Mouse (Mus musculus) B cell, adult (primary cell): ENCODE results near the gene H2-Q1. TPM values are rescaled to one million over a fixed set of nuclear protein-coding genes. Genes with fewer than 3 reads are reported as not detected.

Experiments
- total RNA-seq: library from RNA; stranded (reverse); gene quantifications from 4 replicates; pipeline ENCODE4 v1.2.4, GENCODE M21; 2023; ENCODE audit not compliant: inconsistent age

Gene H2-Q1
- 11.8 to 16.3 TPM (median 15.1 TPM) in 4 replicates for total RNA-seq

GRCm38 (mm10) chr17:35320327-35321081 is at the start of gene H2-Q1:
Gene H2-Q1 (plus strand): TSS chr17:35320405.

DNA sequence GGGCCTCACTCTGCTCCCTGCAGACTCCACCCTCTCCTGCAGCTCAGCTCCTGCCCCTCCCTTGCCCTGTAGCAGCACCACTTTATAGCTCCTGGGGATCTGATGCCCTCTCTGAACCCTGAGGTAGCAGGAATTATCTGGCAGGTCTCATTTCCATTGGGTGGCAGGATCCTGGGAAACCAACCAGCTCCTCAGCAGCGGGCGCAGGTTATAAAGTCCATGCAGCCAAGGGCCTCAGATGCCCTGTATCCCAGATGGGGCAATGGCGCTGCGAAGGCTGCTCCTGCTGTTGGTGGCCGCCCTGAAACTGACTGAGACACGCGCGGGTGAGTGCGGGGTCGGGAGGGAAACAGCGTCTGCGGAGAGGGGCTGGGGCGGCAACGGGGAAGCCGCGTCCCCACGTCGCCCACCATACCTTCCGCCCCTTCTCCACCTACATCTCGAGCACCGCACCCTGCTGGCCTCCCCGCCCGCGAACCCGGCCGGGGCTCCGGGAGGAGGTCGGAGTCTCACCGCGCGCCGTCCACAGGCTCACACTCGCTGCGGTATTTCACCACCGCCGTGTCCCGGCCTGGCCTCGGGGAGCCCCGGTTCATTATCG is 22.0 kb downstream of the H2-Q1 start, which contains the start of gene H2-Q2:
TSS of gene H2-Q2 (plus strand) at position 172 of the 601 bp plus-strand sequence.

Other genes with a start within 250 kb of the H2-Q1 start
- not detected in 4 replicates for gene Ly6g6e, start 243.5 kb upstream of the H2-Q1 start, total RNA-seq
- not detected in 4 replicates for gene Ly6g6d, start 242.3 kb upstream of the H2-Q1 start, total RNA-seq
- gene Ly6g6f, start 234.8 kb upstream of the H2-Q1 start, total RNA-seq, result not detected in 4 replicates
- 76.3 to 80.8 TPM (median 77.2 TPM) in 4 replicates for gene Abhd16a, start 231.1 kb upstream of the H2-Q1 start, total RNA-seq
- gene Ly6g5c, start 212.1 kb upstream of the H2-Q1 start, total RNA-seq, result not detected in 4 replicates
- gene Ly6g5b, start 205.0 kb upstream of the H2-Q1 start, total RNA-seq, result 0.93 to 1.6 TPM (median 1.2 TPM) in 4 replicates
- 24.7 to 31.8 TPM (median 30.3 TPM) in 4 replicates for gene Gpank1, start 198.9 kb upstream of the H2-Q1 start, total RNA-seq
- 121 to 143 TPM (median 135 TPM) in 4 replicates for gene Csnk2b, start 198.4 kb upstream of the H2-Q1 start, total RNA-seq
- 10.6 to 19.4 TPM (median 13.7 TPM) in 4 replicates for gene D17H6S53E, start 194.0 kb upstream of the H2-Q1 start, total RNA-seq
- 0.51 to 2.8 TPM (median 0.69 TPM) in 3 of 4 replicates, not detected in the other for gene Apom, start 188.4 kb upstream of the H2-Q1 start, total RNA-seq
- gene Bag6, start 185.2 kb upstream of the H2-Q1 start, total RNA-seq, result 446 to 480 TPM (median 464 TPM) in 4 replicates
- gene Prrc2a, start 155.5 kb upstream of the H2-Q1 start, total RNA-seq, result 328 to 347 TPM (median 341 TPM) in 4 replicates
- 4.4 to 9.9 TPM (median 8.0 TPM) in 4 replicates for gene Aif1, start 144.3 kb upstream of the H2-Q1 start, total RNA-seq
- 38.1 to 43.3 TPM (median 40.2 TPM) in 4 replicates for gene Lst1, start 132.0 kb upstream of the H2-Q1 start, total RNA-seq
- 564 to 668 TPM (median 599 TPM) in 4 replicates for gene Ltb, start 126.0 kb upstream of the H2-Q1 start, total RNA-seq
- gene Tnf, start 118.4 kb upstream of the H2-Q1 start, total RNA-seq, result 9.9 to 12.7 TPM (median 11.2 TPM) in 4 replicates
- gene Lta, start 115.1 kb upstream of the H2-Q1 start, total RNA-seq, result 31.8 to 44.1 TPM (median 36.1 TPM) in 4 replicates
- not detected in 4 replicates for gene Gm16181, start 99.6 kb upstream of the H2-Q1 start, total RNA-seq
- 1.6 to 2.5 TPM (median 2.1 TPM) in 4 replicates for gene Atp6v1g2, start 86.7 kb upstream of the H2-Q1 start, total RNA-seq
- 13.3 to 15.9 TPM (median 13.7 TPM) in 4 replicates for gene Nfkbil1, start 84.6 kb upstream of the H2-Q1 start, total RNA-seq
- 432 to 470 TPM (median 447 TPM) in 4 replicates for gene Ddx39b, start 78.7 kb upstream of the H2-Q1 start, total RNA-seq
- gene H2-D1, start 57.7 kb upstream of the H2-Q1 start, total RNA-seq, result 1,753 to 1,919 TPM (median 1,880 TPM) in 4 replicates
- gene H2-Q2, start 21.8 kb downstream of the H2-Q1 start, total RNA-seq, result 6.7 to 12.2 TPM (median 10.3 TPM) in 4 replicates
- gene H2-Q4, start 59.2 kb downstream of the H2-Q1 start, total RNA-seq, result 342 to 364 TPM (median 361 TPM) in 4 replicates
- gene H2-Q6, start 104.4 kb downstream of the H2-Q1 start, total RNA-seq, result 271 to 340 TPM (median 322 TPM) in 4 replicates
- 154 to 200 TPM (median 183 TPM) in 4 replicates for gene H2-Q7, start 118.8 kb downstream of the H2-Q1 start, total RNA-seq
- 55.8 to 66.3 TPM (median 64.4 TPM) in 4 replicates for gene H2-Q10, start 149.7 kb downstream of the H2-Q1 start, total RNA-seq
- gene Pou5f1, start 185.6 kb downstream of the H2-Q1 start, total RNA-seq, result 0.63 to 0.74 TPM (median 0.67 TPM) in 3 of 4 replicates, not detected in the other
- 4.8 to 6.8 TPM (median 5.4 TPM) in 4 replicates for gene Tcf19, start 196.4 kb downstream of the H2-Q1 start, total RNA-seq
- gene Cchcr1, start 196.7 kb downstream of the H2-Q1 start, total RNA-seq, result 11.5 to 19.0 TPM (median 13.4 TPM) in 4 replicates
- gene Psors1c2, start 212.8 kb downstream of the H2-Q1 start, total RNA-seq, result not detected in 4 replicates
- gene Cdsn, start 231.7 kb downstream of the H2-Q1 start, total RNA-seq, result not detected in 4 replicates
- not detected in 4 replicates for gene 2300002M23Rik, start 247.0 kb downstream of the H2-Q1 start, total RNA-seq